Mouse (Mus musculus) limb, embryonic 14.5 days (tissue): ENCODE results near the gene Sptan1. TPM values are rescaled to one million over a fixed set of nuclear protein-coding genes. Genes with fewer than 3 reads are reported as not detected.

Source experiments
- ATAC-seq: fragments of 200-750 bp; cut with Nextera tagmentation; 2 replicates; pipeline ENCODE4 v1.8.0; 2017; ENCODE audit warnings: low read depth, moderate number of reproducible peaks, moderate TSS enrichment; ENCODE audit not compliant: low FRiP score
- DNase-seq: peaks from one replicate; pipeline ENCODE4 v3.0.0-alpha.2; 2015; ENCODE audit warnings: low spot score
- H3K27ac ChIP-seq: fragments of 300-500 bp; sonication (generic); replicated peaks from 2 replicates; pipeline ENCODE4 v1.5.1; 2014; ENCODE audit warnings: low read depth, mild to moderate bottlenecking, low read length, moderate library complexity, mixed read lengths
- H3K27me3 ChIP-seq: fragments of 300-500 bp; sonication (generic); 2 replicates; pipeline ENCODE4 v1.6.1; 2014; ENCODE audit warnings: low read length, mixed read lengths; ENCODE audit not compliant: control insufficient read depth, insufficient read depth
- H3K36me3 ChIP-seq: fragments of 300-500 bp; sonication (generic); 2 replicates; pipeline ENCODE4 v1.6.1; 2014; ENCODE audit warnings: mild to moderate bottlenecking, low read length, moderate library complexity, mixed read lengths; ENCODE audit not compliant: control insufficient read depth, insufficient read depth
- H3K4me1 ChIP-seq: fragments of 300-500 bp; sonication (generic); 2 replicates; pipeline ENCODE4 v1.6.1; 2014; ENCODE audit warnings: antibody characterized with exemption, low read length, mixed read lengths; ENCODE audit not compliant: control insufficient read depth, insufficient read depth
- H3K4me2 ChIP-seq: fragments of 300-500 bp; sonication (generic); replicated peaks from 2 replicates; pipeline ENCODE4 v1.6.1; 2014; ENCODE audit warnings: low read depth, mild to moderate bottlenecking, low read length, moderate library complexity; ENCODE audit not compliant: severe bottlenecking
- H3K4me3 ChIP-seq: fragments of 300-500 bp; sonication (generic); replicated peaks from 2 replicates; pipeline ENCODE4 v1.5.1; 2014; ENCODE audit warnings: low read length
- H3K9ac ChIP-seq: fragments of 300-500 bp; sonication (generic); 2 replicates; pipeline ENCODE4 v1.6.1; 2014; ENCODE audit warnings: mild to moderate bottlenecking, low read depth, low read length, moderate library complexity; ENCODE audit not compliant: severe bottlenecking
- H3K9me3 ChIP-seq: fragments of 300-500 bp; sonication (generic); 2 replicates; pipeline ENCODE4 v1.6.1; 2016; ENCODE audit warnings: low read length; ENCODE audit not compliant: control insufficient read depth
- POLR2A ChIP-seq: fragments of 200-500 bp; IDR thresholded peaks from 2 replicates; pipeline ENCODE4 v1.8.0; 2012; ENCODE audit warnings: inconsistent platforms, mild to moderate bottlenecking, moderate library complexity, borderline replicate concordance; ENCODE audit not compliant: insufficient read depth, insufficient read length; ENCODE audit errors: extremely low read depth
- WGBS: fragments of 180-500 bp; shearing (Covaris S2); extraction: QIAGEN DNeasy Blood & Tissue Kit; methylation state at CpG from one replicate; pipeline ENCODE4 v1.1.7; 2014; 5-methylcytosine and 5-hydroxymethylcytosine counted together
- polyA plus RNA-seq, 2 experiments: library from polyadenylated mRNA; depleted of rRNA in 1 of 2; stranded (reverse) in 1 of 2; unstranded in 1 of 2; fragments of >200 nt; fragmentation: Nextera tagmentation in 1 of 2; extraction: Ambion mirVana in 1 of 2; gene quantifications; 2 replicates each; pipeline versions ENCODE4 v1.2.1 to v1.2.3; 2012 to 2014

The Sptan1 gene
- polyA plus RNA-seq, 2 experiments: 153 to 206 TPM

- no peak for DNase-seq
- no peak overlapping the region for H3K4me2 ChIP-seq
- TF ChIP-seq POLR2A: no peak
- no peak for ATAC-seq
- no peak overlapping the region for H3K4me3 ChIP-seq
- no peak overlapping the region for H3K27ac ChIP-seq
- no peak overlapping the region for H3K9ac ChIP-seq
- no peaks in the 10 kb centered on the region for H3K27me3 ChIP-seq
- no peaks in the 10 kb centered on the region for H3K9me3 ChIP-seq
- peaks cover 30% of the 10 kb centered on the region; the same call in 1 of the 2 replicates for H3K36me3 ChIP-seq
- no peaks in the 10 kb centered on the region for H3K4me1 ChIP-seq
These were observed 74.3 kb downstream of the Sptan1 start for GRCm38 (mm10) chr2:30039687-30040086.

DNA sequence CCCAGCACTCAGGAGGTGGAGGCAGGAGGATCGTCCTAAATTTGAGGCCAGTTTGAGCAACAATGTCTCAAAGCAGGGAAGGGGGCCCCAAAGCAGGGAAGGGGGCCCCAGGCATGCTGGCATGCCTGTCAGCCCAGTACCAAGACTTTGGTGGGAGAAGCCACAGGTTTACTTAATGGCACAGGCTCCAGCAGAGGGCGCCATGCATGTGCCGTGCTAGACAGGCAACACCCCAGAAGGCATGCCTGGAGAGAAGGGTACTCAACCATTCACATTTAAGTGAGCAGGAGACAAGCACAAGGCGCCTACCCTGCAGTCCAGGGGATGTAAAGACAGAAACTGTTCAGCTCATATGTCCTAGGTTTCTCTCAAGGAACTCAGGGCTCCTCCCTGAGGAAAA lies 77.1 kb downstream of the Sptan1 start:
- Histone ChIP-seq H3K9me3 (no peaks in the 10 kb centered on the region), H3K27ac (no peak overlapping the region), H3K4me1 (no peaks in the 10 kb centered on the region), H3K4me2 (no peak overlapping the region), H3K4me3 (no peak overlapping the region), H3K9ac (no peak overlapping the region), H3K36me3 (peaks cover 21% of the 10 kb centered on the region; the same call in 1 of the 2 replicates), H3K27me3 (no peaks in the 10 kb centered on the region)
- WGBS: 1% methylated on average over 4 of the region's 4 CpGs
- ATAC-seq (peak; percentile 58; the same call in 1 of the 2 replicates), DNase-seq (peak; percentile 82)
- TF ChIP-seq POLR2A: no peak

DNA sequence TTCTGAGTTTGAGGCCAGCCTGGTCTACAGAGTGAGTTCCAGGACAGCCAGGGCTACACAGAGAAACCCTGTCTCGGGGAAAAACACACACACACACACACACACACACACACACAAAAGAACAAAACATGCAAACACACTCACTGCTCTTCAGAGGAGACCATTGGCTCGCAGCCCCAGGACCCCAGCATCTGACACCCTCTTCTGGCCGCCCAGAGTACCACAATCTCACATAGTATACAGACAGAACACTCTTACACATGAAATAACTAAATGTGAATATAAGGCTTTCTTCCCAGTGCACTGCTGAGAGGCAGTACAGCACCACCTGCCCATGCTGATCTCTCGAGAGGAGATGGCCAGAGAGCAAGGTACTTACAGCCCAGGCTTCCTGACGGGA lies 79.2 kb downstream of the Sptan1 start:
- no peak for DNase-seq
- Histone ChIP-seq H3K27me3 (no peaks in the 10 kb centered on the region), H3K4me1 (no peaks in the 10 kb centered on the region), H3K9me3 (no peaks in the 10 kb centered on the region), H3K4me2 (no peak overlapping the region), H3K4me3 (no peak overlapping the region), H3K9ac (no peak overlapping the region), H3K36me3 (peaks cover 14% of the 10 kb centered on the region; the same call in 1 of the 2 replicates), H3K27ac (no peak overlapping the region)
- ATAC-seq: no peak
- WGBS: 89% methylated on average over 5 of the region's 5 CpGs
- no peak for TF ChIP-seq POLR2A

DNA sequence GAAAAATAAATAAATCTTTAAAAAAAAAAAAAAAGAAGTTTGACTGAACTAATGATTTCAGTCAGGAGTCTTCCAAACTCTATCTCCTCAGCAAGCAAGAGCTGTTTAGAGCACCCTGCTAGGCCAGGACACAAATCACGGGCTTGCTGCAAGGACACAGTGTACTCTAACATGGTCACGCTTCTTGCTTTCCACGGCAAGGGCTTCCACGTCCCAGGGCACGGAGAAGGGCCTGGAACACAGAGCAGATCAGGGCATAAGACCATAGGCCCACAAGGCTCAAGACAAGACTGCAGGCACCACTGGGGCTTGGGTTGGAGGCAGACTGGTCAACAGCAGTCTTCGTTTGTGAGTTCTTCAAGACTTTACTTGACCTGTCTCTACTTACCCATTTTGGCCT lies 81.8 kb downstream of the Sptan1 start:
- Histone ChIP-seq H3K4me2 (no peak overlapping the region), H3K9me3 (no peaks in the 10 kb centered on the region), H3K4me3 (no peak overlapping the region), H3K36me3 (peaks cover 10% of the 10 kb centered on the region; the same call in 1 of the 2 replicates), H3K27me3 (no peaks in the 10 kb centered on the region), H3K9ac (no peak overlapping the region), H3K4me1 (no peaks in the 10 kb centered on the region), H3K27ac (no peak overlapping the region)
- TF ChIP-seq POLR2A: no peak
- DNase-seq (no peak), ATAC-seq (no peak)
- WGBS: 95% methylated on average over 6 of the region's 6 CpGs

- DNase-seq (no peak), ATAC-seq (no peak)
- no peaks in the 10 kb centered on the region for H3K27me3 ChIP-seq
- no peaks in the 10 kb centered on the region for H3K9me3 ChIP-seq
- H3K4me2 ChIP-seq: peak overlapping the region; percentile 62
- no peaks in the 10 kb centered on the region for H3K4me1 ChIP-seq
- H3K4me3 ChIP-seq: peak overlapping the region; percentile 69
- TF ChIP-seq POLR2A: no peak
- no peak overlapping the region for H3K27ac ChIP-seq
- H3K36me3 ChIP-seq: peaks cover 10% of the 10 kb centered on the region; the same call in 1 of the 2 replicates
- WGBS: 53% methylated on average over 11 of the region's 11 CpGs
- H3K9ac ChIP-seq: peak overlapping the region; percentile 67
These were observed 82.7 kb downstream of the Sptan1 start for GRCm38 (mm10) chr2:30048101-30048501.
